Mouse (Mus musculus) MEL (cell line): ENCODE results near the gene Pnpla1.

ENCODE experiments used
- CHD2 ChIP-seq: IDR thresholded peaks from 2 replicates; pipeline ENCODE4 v1.6.1; 2011; ENCODE audit warnings: low read length, improper control_type of control experiment
- CTCF ChIP-seq, 3 experiments: IDR thresholded peaks in 2 of 3; conservative IDR thresholded peaks in 1 of 3; 2 replicates each; pipeline ENCODE4 v1.5.1; 2011 to 2012; ENCODE audit warnings: low read length in 3 of 3, low read depth in 2 of 3, mild to moderate bottlenecking in 2 of 3, improper control_type of control experiment in 1 of 3, inconsistent platforms in 1 of 3, mixed read lengths in 1 of 3, moderate library complexity in 1 of 3; ENCODE audit not compliant: control insufficient read depth in 1 of 3, insufficient read depth in 1 of 3, poor library complexity in 1 of 3, severe bottlenecking in 1 of 3
- GATA1 ChIP-seq: IDR thresholded peaks from 2 replicates; pipeline ENCODE4 v1.6.1; 2011; ENCODE audit warnings: low read depth, low read length, improper control_type of control experiment
- KAT2A ChIP-seq: conservative IDR thresholded peaks from 2 replicates; pipeline ENCODE4 v1.6.1; 2012; ENCODE audit warnings: low read depth, low read length, improper control_type of control experiment, inconsistent platforms
- POLR2A ChIP-seq, 2 experiments: IDR thresholded peaks; 2 replicates each; pipeline ENCODE4 v1.6.1; 2011 to 2012; ENCODE audit warnings: low read length in 2 of 2, mild to moderate bottlenecking in 2 of 2, control low read depth in 1 of 2, improper control_type of control experiment in 1 of 2, low read depth in 1 of 2, moderate library complexity in 1 of 2; ENCODE audit not compliant: control insufficient read depth in 1 of 2, insufficient read depth in 1 of 2, poor library complexity in 1 of 2
- POLR2AphosphoS2 ChIP-seq: IDR thresholded peaks from 2 replicates; pipeline ENCODE4 v1.6.1; 2011; ENCODE audit warnings: low read length, improper control_type of control experiment
- RAD21 ChIP-seq: IDR thresholded peaks from 2 replicates; pipeline ENCODE4 v1.6.1; 2011; ENCODE audit warnings: mild to moderate bottlenecking, low read depth, low read length, improper control_type of control experiment
- TAL1 ChIP-seq: IDR thresholded peaks from 2 replicates; pipeline ENCODE4 v1.6.1; 2012; ENCODE audit warnings: mild to moderate bottlenecking, inconsistent platforms, low read length, moderate library complexity, mixed read lengths
- USF2 ChIP-seq, 2 experiments: IDR thresholded peaks; 2 replicates each; pipeline ENCODE4 v1.6.1; 2011 to 2012; ENCODE audit warnings: improper control_type of control experiment in 2 of 2, low read length in 2 of 2, borderline replicate concordance in 1 of 2, inconsistent platforms in 1 of 2, low read depth in 1 of 2, mild to moderate bottlenecking in 1 of 2; ENCODE audit not compliant: insufficient read depth in 1 of 2
- ZKSCAN1 ChIP-seq: IDR thresholded peaks from 2 replicates; pipeline ENCODE4 v1.6.1; 2012; ENCODE audit warnings: low read depth, mild to moderate bottlenecking, inconsistent platforms, low read length, improper control_type of control experiment, moderate library complexity

DNA sequence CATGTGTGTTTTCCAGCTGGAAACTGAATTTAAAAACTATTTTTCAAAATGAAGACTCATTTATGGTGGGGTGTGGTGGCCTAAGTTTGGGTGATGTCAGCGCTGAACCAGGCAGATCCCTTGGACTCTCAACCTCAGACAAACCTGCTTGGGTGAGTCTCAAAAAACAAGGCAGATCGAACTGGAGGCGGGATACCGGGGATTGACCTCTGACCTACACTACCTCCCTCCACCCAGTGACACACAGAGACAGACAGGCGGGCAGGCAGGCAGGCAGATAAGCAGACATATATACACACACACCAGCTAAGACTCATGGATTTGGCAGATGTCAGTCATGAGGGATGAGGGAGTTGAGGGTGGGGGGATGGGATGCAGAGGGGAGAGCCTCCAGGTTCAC is 40.0 kb downstream of the Pnpla1 start:
- no peak for TF ChIP-seq CTCF (IDR thresholded peaks at IDR 0.05 in 2 of 3, conservative IDR thresholded peaks at IDR 0.05 in 1 of 3; ENCODE audit: control insufficient read depth in 1 of 3, insufficient read depth in 1 of 3, low read depth in 2 of 3, low read length in 3 of 3, poor library complexity in 1 of 3, severe bottlenecking in 1 of 3)
- TF ChIP-seq POLR2A (IDR thresholded peaks at IDR 0.05; ENCODE audit: control insufficient read depth in 1 of 2, insufficient read depth in 1 of 2, low read depth in 1 of 2, low read length in 2 of 2, poor library complexity in 1 of 2): no peak
- no peak for TF ChIP-seq GATA1
- TF ChIP-seq CHD2: no peak
- no peak for TF ChIP-seq ZKSCAN1
- no peak for TF ChIP-seq TAL1
- no peak for TF ChIP-seq KAT2A
- TF ChIP-seq RAD21: no peak
- no peak for TF ChIP-seq USF2 (IDR thresholded peaks at IDR 0.05; ENCODE audit: borderline replicate concordance in 1 of 2, insufficient read depth in 1 of 2, low read depth in 1 of 2, low read length in 2 of 2)
- TF ChIP-seq POLR2AphosphoS2: no peak
